Comparison of ENCODE assay signal across 13 mouse cellular contexts in genomic region chr2:143018084-143018483, GRCm38 (mm10).
"Had no signal": no experiment of that assay in that cellular context is flagged by ENCODE, and none has a peak within 500 bp of the region (broad histone marks: within the 10 kb centered on the region; RNA-seq: fewer than 3 reads in every experiment).

No protein-coding gene starts in this region.

- H3K27me3 ChIP-seq: limb, embryonic 15.5 days; liver, embryonic 12.5 days; midbrain, embryonic 15.5 days had no signal

- H3K4me2 ChIP-seq: limb, embryonic 15.5 days; liver, embryonic 12.5 days; lung, embryonic 14.5 days; midbrain, embryonic 15.5 days had no signal

- H3K4me3 ChIP-seq: limb, embryonic 15.5 days; liver, embryonic 12.5 days; midbrain, embryonic 10.5 days; midbrain, embryonic 15.5 days had no signal

- ATAC-seq: liver, embryonic 12.5 days; midbrain, embryonic 15.5 days had no signal

- H3K9me3 ChIP-seq: limb, embryonic 15.5 days; midbrain, embryonic 10.5 days; midbrain, embryonic 15.5 days had no signal

- H3K27ac ChIP-seq: limb, embryonic 15.5 days; liver, embryonic 12.5 days; midbrain, embryonic 10.5 days; midbrain, embryonic 15.5 days; stomach, postnatal 0 days had no signal

- DNase-seq: kidney, adult 11 months; kidney, postnatal 10 days; lung, postnatal 10 days; lung, postnatal 4 days; right cerebral cortex, adult 18-20 months; right cerebral cortex, postnatal 25 days; thymus, postnatal 4 days had no signal

- H3K36me3 ChIP-seq: limb, embryonic 15.5 days; liver, embryonic 12.5 days; midbrain, embryonic 10.5 days; midbrain, embryonic 15.5 days had no signal

- H3K4me1 ChIP-seq: liver, embryonic 12.5 days; midbrain, embryonic 10.5 days; midbrain, embryonic 15.5 days had no signal

- H3K9ac ChIP-seq: limb, embryonic 15.5 days; liver, embryonic 12.5 days; lung, embryonic 14.5 days; midbrain, embryonic 15.5 days had no signal
